Mouse (Mus musculus) cerebellum, adult 18-20 months (tissue): ENCODE measurements around the gene Rab37.

Source experiments
- DNase-seq, 2 experiments: peaks; one replicate each; pipeline ENCODE4 v3.0.0; 2021

Rab37 gene

DNA sequence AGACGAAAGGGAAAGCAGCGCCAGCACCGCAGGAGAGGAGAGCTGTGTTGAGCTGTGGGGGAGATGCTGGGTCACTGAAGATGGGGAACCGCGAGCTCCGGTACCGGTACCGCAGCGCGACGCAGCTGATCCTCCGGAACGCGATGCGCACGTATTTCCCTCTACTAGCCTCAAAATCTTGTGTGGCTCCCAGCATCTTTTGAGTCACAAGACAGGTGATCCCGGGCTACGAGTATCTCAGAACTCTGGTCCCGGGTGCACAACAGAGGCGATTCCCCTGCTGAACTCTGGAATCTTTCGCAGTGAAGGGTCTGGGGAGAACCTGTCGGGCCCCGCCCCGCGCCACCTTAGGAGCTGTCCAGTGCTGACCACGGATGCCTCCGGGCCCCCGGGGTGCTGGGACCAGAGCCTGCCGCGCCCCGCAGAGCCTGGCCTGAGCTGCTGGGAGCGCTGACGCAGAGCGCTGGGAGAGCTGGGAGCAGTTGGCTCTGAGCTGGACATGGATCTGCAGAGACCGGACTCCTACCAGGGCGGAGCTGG lies at the start of gene Rab37:
Gene Rab37, plus strand, starts transcription at position 70 of the 540 bp plus-strand sequence.
- DNase-seq, result peak; percentile 80 to 82

- peak in 1 of 2 experiments; percentile 31 for DNase-seq
Observed at GRCm38 (mm10) chr11:115048259-115048658, 43.0 kb upstream of the Rab37 start, which contains the start of gene Cd300ld3. Gene Cd300ld3 (minus strand): TSS chr11:115048409.

DNA sequence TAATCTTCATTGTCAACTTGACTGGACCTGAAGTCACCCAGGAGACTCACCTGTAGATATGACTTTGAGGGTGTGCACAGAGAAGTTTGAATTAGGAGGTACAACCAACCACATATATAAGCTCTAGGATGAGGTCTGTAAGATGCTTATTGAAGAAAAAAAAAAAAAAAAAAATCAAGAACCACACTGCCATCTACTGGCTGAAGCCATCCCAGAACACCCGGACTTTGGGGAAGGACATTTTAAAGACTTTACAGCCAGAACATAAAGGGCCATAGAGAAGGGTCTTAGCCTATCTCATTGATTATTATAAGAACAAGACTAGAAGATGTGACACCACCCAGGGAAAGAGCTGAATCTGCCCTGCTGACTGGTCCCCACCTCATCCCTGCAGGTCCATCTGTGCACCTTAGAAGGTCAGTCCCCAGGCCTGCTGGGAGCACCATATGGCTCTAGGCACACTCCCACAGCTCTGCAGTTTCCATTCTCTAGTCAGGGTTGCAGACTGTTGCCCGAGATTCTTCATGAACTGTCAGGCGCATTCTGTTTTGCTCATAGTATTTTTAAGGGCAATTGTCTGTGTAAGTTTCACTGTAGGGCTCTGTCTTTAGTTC lies 41.8 kb upstream of the Rab37 start:
- DNase-seq, result peak; percentile 94 to 96

DNA sequence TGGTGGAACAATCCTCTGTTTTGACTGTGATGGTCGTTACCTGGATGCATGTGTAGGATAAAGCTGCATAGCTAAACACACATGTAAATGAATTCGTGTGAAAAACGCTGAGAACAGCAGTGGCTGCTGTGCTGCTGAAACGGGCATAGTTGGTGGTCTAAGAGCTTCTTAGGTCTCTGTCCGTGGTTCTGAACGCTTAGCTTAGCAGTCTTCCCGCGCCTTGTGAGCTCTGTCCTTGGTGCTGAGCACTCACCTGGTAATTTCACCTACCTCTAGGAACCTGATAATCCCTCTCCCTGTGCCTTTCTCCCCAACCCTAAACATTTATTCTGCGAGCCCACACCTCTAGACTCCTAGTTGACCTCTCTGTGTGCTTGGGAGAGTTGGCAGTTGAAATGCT lies 39.0 kb upstream of the Rab37 start:
- DNase-seq, result no peak

DNA sequence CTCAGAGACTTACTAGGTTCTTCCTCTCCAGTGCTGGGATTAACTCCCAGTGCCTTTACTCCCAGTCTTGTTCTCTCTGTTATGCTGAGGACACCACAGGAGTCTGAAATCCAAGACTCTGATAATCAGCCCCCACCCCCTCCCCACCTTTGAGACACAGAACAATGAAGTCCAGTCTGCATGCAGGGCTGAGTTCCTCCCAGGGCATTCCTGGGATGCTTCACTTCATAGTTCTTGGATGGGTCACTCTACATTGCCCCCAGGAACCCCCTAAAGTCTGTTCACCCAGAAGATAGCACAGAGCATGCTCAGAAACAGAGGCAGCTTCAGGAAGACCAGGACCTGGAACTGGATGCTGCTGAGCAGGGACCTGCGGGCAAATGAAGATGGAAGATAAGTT lies 38.2 kb upstream of the Rab37 start:
- DNase-seq, result no peak

DNA sequence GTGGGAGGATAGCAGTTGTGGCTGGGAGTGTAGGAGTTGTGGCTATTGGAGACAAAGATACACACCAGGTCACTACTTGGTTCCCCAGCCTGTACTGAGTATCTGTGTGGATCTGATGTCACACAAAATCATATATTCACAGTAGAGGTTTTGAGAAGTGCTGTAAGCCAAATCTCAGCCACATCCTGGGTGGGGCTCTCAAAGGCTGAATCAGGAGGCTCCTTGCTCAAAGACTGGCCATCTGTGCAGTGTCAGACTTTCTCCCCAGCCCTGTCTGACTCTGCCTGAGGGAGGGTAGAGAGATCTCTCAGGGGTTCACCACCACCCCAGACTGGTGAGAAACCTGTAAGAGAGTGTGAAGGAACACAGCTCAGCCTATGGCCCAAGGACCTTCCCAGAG lies 36.7 kb upstream of the Rab37 start:
- no peak for DNase-seq

GRCm38 (mm10) chr11:115058701-115059100 lies 32.5 kb upstream of the Rab37 start:
- no peak for DNase-seq

DNA sequence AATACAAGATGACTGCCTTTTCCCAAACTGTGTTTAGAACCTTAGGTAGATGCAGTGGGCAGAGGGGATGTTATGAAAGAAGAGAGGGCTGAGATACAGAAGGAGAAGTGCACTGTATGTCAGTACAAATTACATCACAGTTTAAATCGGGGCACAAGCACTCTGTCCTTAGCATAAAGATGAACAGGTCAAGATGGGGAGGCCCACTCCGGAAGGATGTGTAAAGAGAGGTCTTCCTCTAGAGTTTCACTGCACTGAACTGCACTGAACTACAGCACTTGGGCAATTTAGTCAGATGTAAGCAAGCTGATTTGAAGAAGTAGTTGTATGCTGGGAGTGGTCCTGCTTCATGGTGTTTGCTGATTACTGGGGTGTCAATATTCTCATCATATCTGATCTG lies 31.4 kb upstream of the Rab37 start:
- DNase-seq, result no peak

DNA sequence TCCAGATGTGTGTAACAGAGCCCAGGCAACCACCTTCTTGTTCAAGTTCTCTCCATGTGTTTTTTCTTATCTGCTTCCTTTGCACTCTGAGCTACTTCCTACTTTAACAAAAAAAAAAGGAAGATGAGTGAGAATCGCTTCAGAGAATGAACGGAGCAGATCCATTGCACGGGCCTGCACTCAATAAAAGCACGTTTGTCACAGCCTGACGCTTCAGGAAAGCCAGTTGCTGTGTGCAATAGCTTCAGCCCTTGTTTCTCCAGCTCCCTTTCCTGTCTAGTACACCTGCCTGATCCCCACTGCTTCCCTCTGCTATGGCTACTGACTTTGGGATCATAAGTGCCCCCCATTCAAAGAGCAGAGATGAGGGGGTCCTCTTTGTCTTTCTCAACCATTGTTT lies 29.2 kb upstream of the Rab37 start, which contains the start of gene Cd300e:
Gene Cd300e, minus strand, starts transcription at position 101 of the 400 bp plus-strand sequence.
- DNase-seq, result no peak

GRCm38 (mm10) chr11:115066768-115067167 lies 24.5 kb upstream of the Rab37 start:
- no peak for DNase-seq

DNA sequence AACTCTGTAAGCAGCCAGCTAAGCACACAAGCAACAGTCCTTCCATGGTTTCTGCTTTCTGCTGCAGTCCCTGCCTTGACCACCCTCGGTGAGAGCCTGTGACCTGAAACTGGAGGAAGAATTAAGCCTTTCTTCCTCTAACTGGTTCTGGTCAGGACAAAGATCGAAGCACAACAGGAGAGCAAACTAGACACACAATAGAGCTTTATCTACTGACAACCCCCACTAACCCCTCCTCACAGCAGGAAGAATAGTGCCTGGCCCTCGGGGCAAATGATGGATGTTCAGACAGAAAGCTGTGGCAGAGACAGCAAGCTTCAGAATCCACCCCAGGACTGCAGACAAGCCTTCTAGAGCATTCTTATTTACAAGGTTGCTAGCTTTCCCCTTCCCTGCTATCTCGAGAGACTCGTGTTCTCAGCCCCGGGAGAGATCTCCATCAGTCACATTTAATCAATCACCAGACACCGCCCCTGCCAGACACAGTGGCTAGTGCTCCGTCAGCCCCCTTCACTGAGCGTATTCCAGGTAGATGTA lies 20.1 kb upstream of the Rab37 start:
- DNase-seq, result no peak

GRCm38 (mm10) chr11:115071631-115072294 lies 19.5 kb upstream of the Rab37 start:
- DNase-seq, result no peak

GRCm38 (mm10) chr11:115073002-115073401 lies 18.2 kb upstream of the Rab37 start:
- DNase-seq, result no peak

DNA sequence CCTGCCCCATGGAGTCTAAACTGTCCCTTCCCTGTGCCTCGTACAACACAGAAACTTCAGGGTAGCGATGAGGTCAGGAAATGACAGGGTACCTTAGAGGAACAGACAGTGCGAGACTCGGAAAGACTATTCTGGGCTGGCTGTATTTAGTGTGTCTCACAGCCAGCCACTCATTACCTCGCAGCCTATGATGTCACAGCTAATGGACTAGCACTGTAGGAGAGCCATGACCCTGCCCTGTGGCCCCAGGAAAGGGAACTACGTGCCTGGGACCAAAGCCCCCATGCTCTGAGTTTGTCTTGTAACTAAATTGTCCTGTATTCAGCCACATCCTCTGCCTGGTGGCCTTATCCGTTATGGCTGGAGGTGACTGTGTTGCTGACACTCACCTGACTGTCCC lies 15.8 kb upstream of the Rab37 start:
- DNase-seq, result no peak

DNA sequence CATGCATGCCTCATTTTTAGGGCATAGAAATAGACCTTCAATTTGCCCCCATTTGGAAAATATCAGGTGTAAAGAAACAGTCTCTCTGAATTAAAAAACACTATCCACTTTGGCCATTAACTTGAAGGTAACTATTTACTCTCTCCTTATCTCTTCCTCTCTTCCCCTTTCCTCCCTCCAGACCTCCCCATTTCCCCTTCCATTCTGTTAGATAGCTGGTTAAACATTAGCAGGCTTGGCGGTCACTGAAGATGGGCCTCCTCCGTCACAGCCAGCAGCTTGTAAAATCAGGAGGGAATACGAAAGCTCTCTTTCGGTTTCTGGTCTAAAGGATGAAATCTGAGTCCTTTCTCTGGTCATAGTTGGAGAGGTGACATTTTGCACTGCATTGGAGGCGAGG lies 15.4 kb upstream of the Rab37 start:
- DNase-seq, result no peak

- DNase-seq, result no peak
Observed at GRCm38 (mm10) chr11:115077436-115077835, 13.8 kb upstream of the Rab37 start.

- no peak for DNase-seq
Observed at GRCm38 (mm10) chr11:115078680-115079079, 12.6 kb upstream of the Rab37 start.

DNA sequence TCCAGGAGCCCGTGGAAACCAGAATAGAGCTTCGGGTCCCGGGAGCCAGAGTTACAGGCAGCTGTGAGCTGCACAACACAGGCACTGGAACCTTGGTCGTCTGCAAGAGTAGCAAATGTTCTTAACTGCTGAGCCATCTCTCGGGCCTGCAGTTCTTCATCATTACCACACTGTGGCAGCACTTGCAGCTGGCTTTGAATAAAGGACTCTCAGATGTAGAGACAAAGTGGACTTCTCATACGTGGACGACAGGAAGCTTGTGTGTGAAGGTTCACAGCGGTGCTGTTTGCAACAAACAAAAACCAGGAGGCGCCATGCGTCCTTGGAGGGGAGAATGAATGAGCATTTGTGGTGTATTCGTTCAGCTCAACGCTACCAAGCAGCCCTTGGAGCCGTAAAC lies 10.3 kb upstream of the Rab37 start:
- DNase-seq, result peak; percentile 76

DNA sequence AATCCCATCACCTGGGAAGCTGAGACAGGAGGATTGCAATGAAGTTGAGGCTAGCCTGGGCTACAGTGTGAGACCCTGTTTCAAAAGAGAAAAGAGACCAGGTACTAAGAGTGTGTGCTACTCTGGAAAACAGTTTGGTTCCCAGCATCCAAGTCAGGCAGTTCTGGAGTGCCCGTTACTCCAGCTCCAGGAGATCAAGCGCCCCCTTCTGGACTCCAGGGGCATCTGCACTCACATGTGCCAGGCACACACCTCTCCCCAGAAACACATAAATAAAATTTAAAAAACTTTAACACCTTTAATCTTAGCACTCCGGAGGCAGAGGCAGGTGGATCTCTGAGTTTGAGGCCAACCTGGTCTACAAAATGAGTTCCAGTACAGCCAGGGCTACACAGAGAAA lies 9.9 kb upstream of the Rab37 start:
- no peak for DNase-seq

DNA sequence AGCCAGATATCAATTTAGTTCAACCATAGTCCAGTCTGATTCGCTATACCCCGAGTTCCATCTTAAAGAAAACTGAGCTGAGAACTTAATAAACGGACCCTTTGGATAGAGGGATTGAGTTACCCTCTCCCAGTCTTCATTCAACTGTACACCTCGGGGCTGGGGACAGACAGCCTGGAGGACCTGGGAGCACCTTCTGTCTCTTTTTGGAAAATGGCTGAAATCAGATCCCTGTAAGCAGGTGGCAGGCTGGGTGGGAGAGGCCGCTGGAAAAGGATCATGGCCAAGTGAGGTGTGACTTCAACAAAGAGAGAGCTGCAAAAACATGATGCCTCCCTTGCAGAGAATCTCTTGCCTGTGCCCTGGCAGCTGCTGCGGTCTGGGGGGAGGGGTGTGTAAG lies 9.0 kb upstream of the Rab37 start:
- no peak for DNase-seq

GRCm38 (mm10) chr11:115083376-115084139 lies 7.7 kb upstream of the Rab37 start:
- DNase-seq, result peak; percentile 87 to 90

DNA sequence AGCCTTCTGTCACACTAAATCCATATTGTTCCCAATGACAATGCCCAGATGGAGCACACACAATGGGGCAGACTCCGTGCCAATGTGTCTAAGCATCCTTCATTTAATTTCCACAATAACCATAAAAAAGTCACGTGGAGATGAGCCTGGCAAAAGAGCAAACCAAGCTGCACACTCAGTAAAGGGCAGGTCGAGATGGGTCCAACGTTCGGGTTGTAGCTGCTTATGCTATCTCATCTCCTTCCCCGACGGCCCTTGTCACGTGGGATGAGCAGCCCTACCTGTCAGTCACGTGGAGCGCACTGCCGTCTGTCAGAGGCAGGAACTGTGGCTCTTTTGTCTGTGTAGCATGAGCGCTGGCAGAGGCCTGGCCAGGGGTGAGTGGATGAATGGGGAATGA lies 6.6 kb upstream of the Rab37 start:
- DNase-seq, result peak; percentile 31 to 45

- no peak for DNase-seq
Observed at GRCm38 (mm10) chr11:115085064-115085463, 6.2 kb upstream of the Rab37 start.
